Mouse (Mus musculus): ENCODE measurements around the gene Phactr2.

The Phactr2 gene

GRCm38 (mm10) chr10:13331405-13332032, 142.7 kb downstream of the Phactr2 start:
- no peak for DNase-seq (ENCODE audit: low read depth)

GRCm38 (mm10) chr10:13328602-13329001, 145.6 kb downstream of the Phactr2 start:
- DNase-seq (ENCODE audit: low read depth) = no peak

- no peak for DNase-seq (ENCODE audit: low read depth)
Measured at GRCm38 (mm10) chr10:13326149-13326873, 147.9 kb downstream of the Phactr2 start.

- DNase-seq (ENCODE audit: low read depth) = peak; percentile 6
Measured at GRCm38 (mm10) chr10:13323806-13324411, 150.3 kb downstream of the Phactr2 start.

GRCm38 (mm10) chr10:13323139-13323805, 150.9 kb downstream of the Phactr2 start:
- DNase-seq (ENCODE audit: low read depth) = no peak

- no peak for DNase-seq (ENCODE audit: low read depth)
Measured at GRCm38 (mm10) chr10:13314999-13315398, 159.2 kb downstream of the Phactr2 start.

- no peak for DNase-seq (ENCODE audit: low read depth)
Measured at GRCm38 (mm10) chr10:13312576-13312975, 161.6 kb downstream of the Phactr2 start.

GRCm38 (mm10) chr10:13311612-13312011, 162.6 kb downstream of the Phactr2 start:
- DNase-seq (ENCODE audit: low read depth) = no peak

GRCm38 (mm10) chr10:13310075-13310474, 164.1 kb downstream of the Phactr2 start:
- no peak for DNase-seq (ENCODE audit: low read depth)

GRCm38 (mm10) chr10:13304641-13305241, 169.5 kb downstream of the Phactr2 start:
- DNase-seq (ENCODE audit: low read depth) = no peak

- no peak for DNase-seq (ENCODE audit: low read depth)
Measured at GRCm38 (mm10) chr10:13303271-13304265, 170.6 kb downstream of the Phactr2 start.

GRCm38 (mm10) chr10:13300601-13301000, 173.6 kb downstream of the Phactr2 start:
- DNase-seq (ENCODE audit: low read depth) = no peak

- DNase-seq (ENCODE audit: low read depth) = no peak
Measured at GRCm38 (mm10) chr10:13300196-13300595, 174.0 kb downstream of the Phactr2 start.

- DNase-seq (ENCODE audit: low read depth) = no peak
Measured at GRCm38 (mm10) chr10:13294886-13295285, 179.3 kb downstream of the Phactr2 start.

- DNase-seq (ENCODE audit: low read depth) = no peak
Measured at GRCm38 (mm10) chr10:13292026-13292425, 182.2 kb downstream of the Phactr2 start.

GRCm38 (mm10) chr10:13289252-13289961, 184.8 kb downstream of the Phactr2 start:
- no peak for DNase-seq (ENCODE audit: low read depth)

- DNase-seq (ENCODE audit: low read depth) = no peak
Measured at GRCm38 (mm10) chr10:13288296-13288695, 185.9 kb downstream of the Phactr2 start.

- no peak for DNase-seq (ENCODE audit: low read depth)
Measured at GRCm38 (mm10) chr10:13283441-13283840, 190.8 kb downstream of the Phactr2 start.

GRCm38 (mm10) chr10:13280298-13280853, 193.8 kb downstream of the Phactr2 start:
- no peak for DNase-seq (ENCODE audit: low read depth)

GRCm38 (mm10) chr10:13276298-13276697, 197.9 kb downstream of the Phactr2 start:
- no peak for DNase-seq (ENCODE audit: low read depth)
